Mouse (Mus musculus): ENCODE measurements around the gene P2ry6. TPM values are rescaled to one million over a fixed set of nuclear protein-coding genes. Genes with fewer than 3 reads are reported as not detected.

Gene P2ry6
- polyA plus RNA-seq, 1 experiment from 2014 or later, result 6.3 TPM

DNA sequence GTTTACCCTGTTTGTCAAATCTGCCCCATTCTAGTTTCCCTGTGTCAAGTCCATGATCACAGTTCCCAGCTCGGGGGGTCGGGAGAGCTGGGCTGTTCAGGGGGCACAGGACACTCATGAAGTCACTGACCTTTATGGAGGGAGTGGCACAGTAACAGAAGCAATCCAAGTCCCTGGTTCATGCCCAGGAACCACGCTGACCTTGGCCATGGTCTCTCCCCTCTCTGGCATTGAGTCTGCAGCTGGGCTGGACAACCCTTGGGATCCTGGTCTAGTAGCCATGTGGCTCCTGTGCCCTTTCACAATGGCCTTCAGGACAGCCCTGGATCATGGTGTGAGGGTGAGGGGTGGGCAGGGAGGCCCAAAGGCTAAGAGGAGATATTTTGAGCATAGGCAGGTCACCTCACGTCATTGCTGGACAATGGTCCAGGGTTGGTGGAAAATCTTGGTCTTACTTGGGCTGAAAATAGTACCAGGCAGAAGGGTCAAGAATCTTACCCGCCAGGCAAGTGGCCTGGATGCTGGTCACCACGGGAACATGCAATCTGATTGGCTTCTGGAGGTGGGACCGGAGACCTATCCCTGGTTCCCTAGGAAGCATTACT, 20.9 kb upstream of the P2ry6 start:
- no peak overlapping the region for H3K4me3 ChIP-seq (ENCODE audit: low read depth, low read length)
- no peaks in the 10 kb centered on the region for H3K27me3 ChIP-seq (ENCODE audit: control insufficient read depth, insufficient read depth, low read depth, low read length)
- no peak overlapping the region for H3K4me2 ChIP-seq (ENCODE audit: low read depth, low read length)
- no peaks in the 10 kb centered on the region for H3K36me3 ChIP-seq (ENCODE audit: control insufficient read depth, insufficient read depth)
- no peak overlapping the region for H3K9ac ChIP-seq (ENCODE audit: low read depth, low read length)
- 60% methylated on average over 7 of the region's 7 CpGs for WGBS (ENCODE audit: insufficient replicate concordance)
- no peak for ATAC-seq (ENCODE audit: low read depth)
- no peak overlapping the region for H3K27ac ChIP-seq (ENCODE audit: low read length)
- H3K9me3 ChIP-seq (replicated peaks; ENCODE audit: control insufficient read depth, low read length), result no peaks in the 10 kb centered on the region
- H3K4me1 ChIP-seq (ENCODE audit: control insufficient read depth, low read depth, low read length), result peaks cover 4% of the 10 kb centered on the region; the same call in 1 of the 2 replicates

DNA sequence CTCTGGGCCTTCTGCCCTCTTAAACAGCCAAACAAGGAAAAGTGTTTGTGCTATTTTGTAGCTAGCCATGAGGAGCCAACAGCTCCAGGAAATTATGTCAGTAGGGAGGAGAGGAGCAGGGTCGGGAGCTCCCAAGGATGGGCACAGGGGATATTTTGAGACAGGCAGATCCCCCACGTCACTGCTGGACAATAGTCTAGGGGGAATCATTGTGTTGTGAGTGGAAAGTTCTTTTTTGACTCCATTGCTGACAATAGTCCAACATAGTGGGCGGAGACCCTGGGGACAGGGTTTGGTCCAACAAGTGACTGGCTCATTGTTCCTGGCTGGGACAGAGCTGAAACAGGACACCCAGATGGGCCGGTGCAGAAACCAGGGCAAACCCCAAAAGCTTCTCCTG, 18.7 kb upstream of the P2ry6 start:
- Histone ChIP-seq H3K9ac (ENCODE audit: low read depth, low read length) (no peak overlapping the region), H3K27ac (ENCODE audit: low read length) (no peak overlapping the region), H3K27me3 (ENCODE audit: control insufficient read depth, insufficient read depth, low read depth, low read length) (no peaks in the 10 kb centered on the region), H3K36me3 (ENCODE audit: control insufficient read depth, insufficient read depth) (no peaks in the 10 kb centered on the region), H3K4me1 (ENCODE audit: control insufficient read depth, low read depth, low read length) (peaks cover 4% of the 10 kb centered on the region; the same call in 1 of the 2 replicates), H3K4me3 (ENCODE audit: low read depth, low read length) (no peak overlapping the region), H3K4me2 (ENCODE audit: low read depth, low read length) (no peak overlapping the region), H3K9me3 (replicated peaks; ENCODE audit: control insufficient read depth, low read length) (no peaks in the 10 kb centered on the region)
- 62% methylated on average over 4 of the region's 4 CpGs for WGBS (ENCODE audit: insufficient replicate concordance)
- no peak for ATAC-seq (ENCODE audit: low read depth)

DNA sequence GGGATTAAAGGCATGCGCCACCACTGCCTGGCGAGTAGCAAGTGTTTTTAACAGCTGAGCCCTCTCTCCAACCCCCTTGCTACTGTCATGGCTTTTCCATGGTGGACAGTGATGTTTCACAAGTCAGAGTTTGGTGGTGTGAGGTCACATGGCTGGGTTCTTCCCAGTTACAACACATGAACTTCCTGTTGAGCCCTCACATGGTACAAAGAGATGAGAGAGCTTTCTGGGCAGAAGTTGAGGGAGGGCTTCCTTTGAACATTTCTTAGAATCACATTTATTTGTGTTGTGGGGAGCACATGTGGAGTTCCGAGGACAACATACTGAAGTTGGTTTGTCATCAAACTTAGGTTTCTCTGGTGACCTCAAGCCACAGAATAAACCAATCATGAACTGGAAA, 17.5 kb upstream of the P2ry6 start:
- Histone ChIP-seq H3K4me3 (ENCODE audit: low read depth, low read length) (no peak overlapping the region), H3K9me3 (replicated peaks; ENCODE audit: control insufficient read depth, low read length) (no peaks in the 10 kb centered on the region), H3K36me3 (ENCODE audit: control insufficient read depth, insufficient read depth) (no peaks in the 10 kb centered on the region), H3K27me3 (ENCODE audit: control insufficient read depth, insufficient read depth, low read depth, low read length) (no peaks in the 10 kb centered on the region), H3K4me2 (ENCODE audit: low read depth, low read length) (no peak overlapping the region), H3K4me1 (ENCODE audit: control insufficient read depth, low read depth, low read length) (no peaks in the 10 kb centered on the region; the same call in 1 of the 2 replicates), H3K9ac (ENCODE audit: low read depth, low read length) (no peak overlapping the region), H3K27ac (ENCODE audit: low read length) (no peak overlapping the region)
- WGBS (ENCODE audit: insufficient replicate concordance), result 61% methylated on average over 3 of the region's 3 CpGs
- no peak for ATAC-seq (ENCODE audit: low read depth)

DNA sequence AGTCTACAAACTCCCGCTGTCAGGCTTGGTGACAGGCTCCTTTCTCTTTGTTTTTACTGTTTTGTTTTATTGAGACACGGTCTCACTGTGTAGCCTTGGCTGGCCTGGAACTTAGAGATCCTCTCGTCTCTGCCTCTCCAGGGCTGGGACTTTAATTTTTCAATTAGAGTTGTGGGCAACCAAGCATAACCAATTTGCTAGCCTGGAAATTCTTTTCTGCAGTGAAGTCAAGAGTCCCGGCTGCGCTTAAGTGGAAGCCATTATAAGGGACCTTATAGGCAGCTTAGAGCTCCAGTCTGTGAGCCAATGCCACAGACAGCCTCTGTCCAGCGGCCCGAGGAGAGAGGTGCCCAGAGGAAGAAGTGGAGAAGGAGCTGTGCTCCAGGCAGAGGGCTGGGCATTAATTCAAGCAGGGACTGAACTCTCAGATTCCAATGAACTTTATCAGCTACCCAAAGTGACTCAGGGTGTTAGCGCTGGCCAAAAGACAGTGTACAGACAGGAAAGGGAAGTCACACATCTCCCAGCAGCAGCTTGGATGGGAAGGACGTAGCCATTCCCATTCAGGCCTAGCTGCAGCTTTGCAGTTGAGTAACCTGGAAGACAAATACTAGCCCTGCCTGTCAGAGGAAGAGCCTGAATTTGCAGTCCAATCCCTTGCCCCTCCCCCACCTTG, 16.3 kb upstream of the P2ry6 start:
- Histone ChIP-seq H3K4me3 (ENCODE audit: low read depth, low read length) (no peak overlapping the region), H3K27ac (ENCODE audit: low read length) (no peak overlapping the region), H3K27me3 (ENCODE audit: control insufficient read depth, insufficient read depth, low read depth, low read length) (no peaks in the 10 kb centered on the region), H3K4me2 (ENCODE audit: low read depth, low read length) (no peak overlapping the region), H3K9ac (ENCODE audit: low read depth, low read length) (no peak overlapping the region), H3K9me3 (replicated peaks; ENCODE audit: control insufficient read depth, low read length) (no peaks in the 10 kb centered on the region), H3K36me3 (ENCODE audit: control insufficient read depth, insufficient read depth) (no peaks in the 10 kb centered on the region), H3K4me1 (ENCODE audit: control insufficient read depth, low read depth, low read length) (no peaks in the 10 kb centered on the region; the same call in 1 of the 2 replicates)
- 43% methylated on average over 9 of the region's 9 CpGs for WGBS (ENCODE audit: insufficient replicate concordance)
- peak; percentile 30; the same call in 1 of the 2 replicates for ATAC-seq (ENCODE audit: low read depth)

DNA sequence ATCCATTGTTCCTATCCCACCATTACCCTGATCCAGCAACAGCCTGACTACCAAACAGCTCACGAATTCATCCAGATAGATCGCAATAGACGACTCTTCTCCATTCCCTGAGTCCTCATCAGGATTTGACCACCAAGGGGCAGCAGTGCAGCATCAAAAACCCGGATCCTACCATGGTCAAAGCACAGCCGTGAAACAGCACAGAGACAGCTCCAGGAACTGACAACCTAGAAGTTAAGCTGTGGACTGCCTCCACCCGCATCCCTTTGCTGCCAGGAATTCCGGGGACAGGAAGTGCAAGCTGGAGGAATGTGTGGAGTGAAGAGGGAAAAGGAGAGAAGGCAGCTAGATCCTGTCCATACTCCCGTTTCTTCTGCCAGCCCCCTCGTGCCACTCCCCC, 13.6 kb upstream of the P2ry6 start:
- no peak overlapping the region for H3K4me2 ChIP-seq (ENCODE audit: low read depth, low read length)
- peaks cover 4% of the 10 kb centered on the region; the same call in 1 of the 2 replicates for H3K4me1 ChIP-seq (ENCODE audit: control insufficient read depth, low read depth, low read length)
- H3K27ac ChIP-seq (ENCODE audit: low read length), result no peak overlapping the region
- peak; percentile 48 for ATAC-seq (ENCODE audit: low read depth)
- no peaks in the 10 kb centered on the region for H3K9me3 ChIP-seq (replicated peaks; ENCODE audit: control insufficient read depth, low read length)
- H3K36me3 ChIP-seq (ENCODE audit: control insufficient read depth, insufficient read depth), result no peaks in the 10 kb centered on the region
- H3K9ac ChIP-seq (ENCODE audit: low read depth, low read length), result no peak overlapping the region
- 13% methylated on average over 9 of the region's 9 CpGs for WGBS (ENCODE audit: insufficient replicate concordance)
- no peak overlapping the region for H3K4me3 ChIP-seq (ENCODE audit: low read depth, low read length)
- no peaks in the 10 kb centered on the region for H3K27me3 ChIP-seq (ENCODE audit: control insufficient read depth, insufficient read depth, low read depth, low read length)

DNA sequence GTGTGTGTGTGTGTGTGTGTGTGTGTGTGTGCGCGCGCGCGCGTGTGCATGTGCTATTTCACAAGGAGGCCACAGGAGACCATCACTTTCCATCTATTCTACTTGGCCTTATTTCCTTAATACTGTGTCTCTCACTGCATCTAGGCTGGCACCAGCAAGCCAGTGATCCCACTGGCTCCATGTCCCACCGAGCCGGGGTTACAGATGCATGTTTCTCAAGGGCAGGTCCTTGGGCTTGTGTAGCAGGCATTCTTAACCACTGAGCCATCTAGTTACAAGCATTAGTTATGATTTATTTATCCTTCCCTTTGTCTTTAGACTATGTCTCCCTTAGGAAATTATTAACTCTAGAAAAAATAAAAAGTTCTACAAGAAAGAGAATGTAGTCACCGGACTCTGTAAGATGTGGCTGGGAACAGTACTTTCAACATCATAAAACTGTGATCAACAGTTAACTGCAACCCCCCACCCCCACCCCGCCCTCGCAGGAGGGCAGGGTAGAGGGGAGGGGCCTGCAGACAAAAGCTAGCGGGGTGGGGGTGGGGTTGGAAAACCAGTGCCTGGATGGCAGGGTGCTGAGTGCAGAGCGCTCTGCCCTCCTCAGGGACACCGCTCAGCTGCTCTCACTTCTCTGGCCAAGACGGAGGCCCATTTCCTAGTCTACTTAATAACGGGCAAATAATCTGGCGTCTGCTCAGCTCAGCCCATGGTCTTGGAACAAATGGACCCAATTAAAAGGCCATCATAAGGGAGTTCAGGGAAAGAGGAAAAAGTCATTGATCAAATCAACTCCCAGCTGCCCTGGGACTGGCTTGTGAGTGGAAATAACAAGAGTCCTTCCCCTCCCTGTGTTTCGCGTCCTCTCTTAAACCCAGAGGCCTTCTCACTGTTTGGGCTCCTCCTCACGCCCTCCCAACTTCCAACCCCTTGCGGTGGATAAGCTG, 10.3 kb upstream of the P2ry6 start:
- no peak overlapping the region for H3K4me3 ChIP-seq (ENCODE audit: low read depth, low read length)
- no peaks in the 10 kb centered on the region for H3K27me3 ChIP-seq (ENCODE audit: control insufficient read depth, insufficient read depth, low read depth, low read length)
- H3K4me2 ChIP-seq (ENCODE audit: low read depth, low read length), result no peak overlapping the region
- H3K9ac ChIP-seq (ENCODE audit: low read depth, low read length), result no peak overlapping the region
- H3K36me3 ChIP-seq (ENCODE audit: control insufficient read depth, insufficient read depth), result no peaks in the 10 kb centered on the region
- 0 out of 2 replicates have a peak, but pooled peaks cover 4% of the 10 kb centered on the region for H3K4me1 ChIP-seq (ENCODE audit: control insufficient read depth, low read depth, low read length)
- WGBS (ENCODE audit: insufficient replicate concordance), result 41% methylated on average over 21 of the region's 21 CpGs
- peak; percentile 65 for ATAC-seq (ENCODE audit: low read depth)
- no peak overlapping the region for H3K27ac ChIP-seq (ENCODE audit: low read length)
- no peaks in the 10 kb centered on the region for H3K9me3 ChIP-seq (replicated peaks; ENCODE audit: control insufficient read depth, low read length)

DNA sequence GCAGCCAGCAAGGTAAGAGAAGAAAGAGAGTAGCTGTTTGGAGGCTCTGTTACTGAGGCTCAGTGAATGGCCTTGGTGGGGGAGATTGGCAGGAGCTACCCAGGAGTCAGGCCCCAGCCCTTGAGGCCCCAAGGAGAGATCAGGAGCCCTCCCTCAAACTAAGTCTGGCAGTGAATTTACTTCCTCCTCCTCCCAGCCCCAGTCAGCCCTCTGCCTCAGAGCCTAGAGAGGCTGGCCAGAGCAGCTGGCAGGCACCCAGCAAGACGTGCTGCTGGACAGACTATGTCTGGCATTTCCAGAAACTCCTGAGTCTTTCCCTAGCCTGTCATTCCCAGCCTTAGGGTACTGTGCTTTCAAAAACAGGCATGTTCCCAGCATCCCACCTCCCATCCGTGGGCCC, 4.7 kb upstream of the P2ry6 start:
- Histone ChIP-seq H3K27ac (ENCODE audit: low read length) (no peak overlapping the region), H3K27me3 (ENCODE audit: control insufficient read depth, insufficient read depth, low read depth, low read length) (peaks cover 11% of the 10 kb centered on the region), H3K9me3 (replicated peaks; ENCODE audit: control insufficient read depth, low read length) (no peaks in the 10 kb centered on the region), H3K4me2 (ENCODE audit: low read depth, low read length) (no peak overlapping the region), H3K4me3 (ENCODE audit: low read depth, low read length) (no peak overlapping the region), H3K4me1 (ENCODE audit: control insufficient read depth, low read depth, low read length) (peaks cover 6% of the 10 kb centered on the region; the same call in 1 of the 2 replicates), H3K36me3 (ENCODE audit: control insufficient read depth, insufficient read depth) (no peaks in the 10 kb centered on the region), H3K9ac (ENCODE audit: low read depth, low read length) (no peak overlapping the region)
- 30% methylated on average over 2 of the region's 2 CpGs for WGBS (ENCODE audit: insufficient replicate concordance)
- peak; percentile 24; the same call in 1 of the 2 replicates for ATAC-seq (ENCODE audit: low read depth)

DNA sequence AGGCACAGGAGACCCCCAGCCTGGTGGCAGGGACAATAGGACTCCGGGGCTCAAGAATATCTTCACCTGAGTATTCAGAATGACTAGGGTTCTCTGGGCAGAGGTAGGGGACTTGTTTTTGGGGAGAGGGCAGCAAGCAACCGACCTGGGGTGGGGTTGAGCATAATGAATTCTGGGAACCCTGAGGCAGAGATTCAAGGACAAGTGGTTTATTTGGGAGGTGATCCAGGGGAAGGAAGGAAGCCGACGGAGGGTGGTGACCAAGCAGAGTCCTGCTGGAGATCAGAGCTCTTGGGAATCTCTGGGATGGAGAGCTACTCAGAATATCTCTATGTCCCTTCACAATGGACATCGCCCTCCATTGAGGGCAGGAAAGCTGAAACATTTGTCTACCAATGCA, 3.7 kb upstream of the P2ry6 start:
- Histone ChIP-seq H3K9me3 (replicated peaks; ENCODE audit: control insufficient read depth, low read length) (no peaks in the 10 kb centered on the region), H3K27ac (ENCODE audit: low read length) (no peak overlapping the region), H3K36me3 (ENCODE audit: control insufficient read depth, insufficient read depth) (no peaks in the 10 kb centered on the region), H3K4me2 (ENCODE audit: low read depth, low read length) (no peak overlapping the region), H3K27me3 (ENCODE audit: control insufficient read depth, insufficient read depth, low read depth, low read length) (peaks cover 19% of the 10 kb centered on the region), H3K9ac (ENCODE audit: low read depth, low read length) (no peak overlapping the region), H3K4me3 (ENCODE audit: low read depth, low read length) (no peak overlapping the region), H3K4me1 (ENCODE audit: control insufficient read depth, low read depth, low read length) (peaks cover 7% of the 10 kb centered on the region; the same call in 1 of the 2 replicates)
- WGBS (ENCODE audit: insufficient replicate concordance), result 67% methylated on average over 5 of the region's 5 CpGs
- no peak for ATAC-seq (ENCODE audit: low read depth)

All from liver, embryonic 16.5 days (tissue).